Mouse (Mus musculus) cerebellum, postnatal 25 days (tissue): ENCODE measurements around the gene Frmd4b.

Source experiments
- DNase-seq, 2 experiments: peaks; one replicate each; pipeline ENCODE4 v3.0.0; 2021; ENCODE audit warnings: mixed read lengths in 2 of 2

Gene Frmd4b

GRCm38 (mm10) chr6:97617266-97617743 is at the start of gene Frmd4b:
Gene Frmd4b (minus strand): TSS chr6:97617541.
- peak; percentile 69 to 77 for DNase-seq

GRCm38 (mm10) chr6:97666417-97666816 is 49.1 kb upstream of the Frmd4b start:
- DNase-seq = no peak

- DNase-seq = no peak
Measured at GRCm38 (mm10) chr6:97658921-97659320, 41.6 kb upstream of the Frmd4b start.

- DNase-seq = no peak
Measured at GRCm38 (mm10) chr6:97655986-97656385, 38.6 kb upstream of the Frmd4b start.

- no peak for DNase-seq
Measured at GRCm38 (mm10) chr6:97647501-97647900, 30.2 kb upstream of the Frmd4b start.

GRCm38 (mm10) chr6:97623330-97623729 is 6.0 kb upstream of the Frmd4b start:
- no peak for DNase-seq

DNA sequence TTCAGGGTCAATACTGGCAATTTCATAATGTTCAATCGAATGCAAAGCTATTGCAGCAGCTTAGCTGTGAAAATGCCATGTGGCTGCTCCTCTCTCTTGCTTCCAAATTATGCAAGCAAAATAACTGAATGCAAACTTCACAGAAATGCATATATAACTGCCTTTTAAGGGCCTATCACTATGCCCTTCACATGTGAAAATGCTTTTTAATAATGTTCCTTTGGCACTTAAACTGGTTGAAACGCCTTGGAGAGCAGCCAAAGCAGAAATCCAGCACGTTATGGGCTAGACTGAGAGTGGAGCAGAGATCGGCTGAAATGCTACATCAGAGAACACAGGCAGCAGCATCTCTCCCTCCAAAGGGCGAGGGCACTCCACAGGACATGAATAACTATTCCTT is 4.9 kb upstream of the Frmd4b start:
- DNase-seq = no peak

- DNase-seq = no peak
Measured at GRCm38 (mm10) chr6:97617774-97618173, 433 bp upstream of the Frmd4b start.

GRCm38 (mm10) chr6:97616658-97617265 is 579 bp downstream of the Frmd4b start:
- DNase-seq = peak; percentile 47 to 66

DNA sequence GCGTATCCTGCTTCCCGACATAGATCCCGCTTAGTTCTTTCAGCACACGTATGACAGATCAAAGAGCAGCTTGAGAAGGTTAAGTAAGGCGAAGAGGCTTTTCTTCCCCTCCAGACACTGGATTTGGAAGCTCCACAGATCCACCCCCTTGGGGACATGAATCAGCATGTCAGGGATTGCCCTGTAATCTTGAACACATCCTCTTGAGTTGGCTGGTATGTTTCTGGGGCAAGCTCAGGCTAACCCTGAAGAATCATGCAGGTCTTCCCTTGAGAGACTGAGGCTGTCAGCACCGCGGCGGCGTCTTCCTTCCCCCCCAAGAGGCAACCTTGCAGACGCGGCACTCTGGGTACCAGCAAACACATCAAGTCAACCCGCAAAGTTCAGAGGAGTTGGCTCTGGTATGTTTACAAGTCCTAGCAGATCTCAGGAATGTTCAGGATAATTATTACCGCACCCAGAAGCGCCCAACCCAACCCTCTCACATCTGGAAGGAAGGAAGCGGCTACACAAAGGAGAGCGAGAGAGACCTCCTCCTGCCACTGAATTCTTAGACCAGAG is 1.4 kb downstream of the Frmd4b start:
- DNase-seq = no peak

DNA sequence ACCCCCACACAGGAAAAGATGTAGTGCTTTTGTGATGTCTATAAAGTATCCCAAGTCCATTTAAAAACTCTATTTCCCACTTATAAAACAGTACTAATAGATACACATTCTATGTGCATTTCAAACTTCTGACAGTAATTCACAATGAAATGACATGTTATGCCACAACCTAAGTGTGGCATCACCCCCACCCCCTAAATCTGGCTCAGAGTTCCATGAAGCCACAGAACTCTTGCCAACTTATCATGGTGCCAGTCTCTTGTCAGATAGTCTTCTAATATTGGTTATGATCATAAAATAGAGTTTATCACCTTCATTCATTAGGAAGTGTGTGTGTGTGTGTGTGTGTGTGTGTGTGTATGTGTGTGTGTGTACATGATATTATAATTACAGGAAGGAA is 3.2 kb downstream of the Frmd4b start:
- DNase-seq = no peak

DNA sequence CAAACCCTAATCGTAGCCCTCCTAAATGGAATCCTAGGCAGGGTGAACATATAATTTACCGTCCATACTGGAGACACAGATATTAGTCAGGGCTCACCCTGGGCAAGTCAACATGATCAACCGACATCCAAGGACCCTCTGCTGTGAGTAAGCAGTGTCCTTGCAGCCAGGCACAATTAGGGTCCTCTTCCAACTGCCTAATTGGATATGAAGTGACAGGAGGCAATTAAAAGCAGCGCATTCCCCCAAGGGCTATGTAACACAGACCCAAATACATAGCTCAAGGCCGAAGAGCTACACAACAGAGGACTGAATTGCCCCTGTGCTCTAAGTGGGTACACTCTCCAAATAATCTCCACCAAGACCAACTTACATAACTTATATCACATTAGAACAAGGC is 4.5 kb downstream of the Frmd4b start:
- no peak for DNase-seq

DNA sequence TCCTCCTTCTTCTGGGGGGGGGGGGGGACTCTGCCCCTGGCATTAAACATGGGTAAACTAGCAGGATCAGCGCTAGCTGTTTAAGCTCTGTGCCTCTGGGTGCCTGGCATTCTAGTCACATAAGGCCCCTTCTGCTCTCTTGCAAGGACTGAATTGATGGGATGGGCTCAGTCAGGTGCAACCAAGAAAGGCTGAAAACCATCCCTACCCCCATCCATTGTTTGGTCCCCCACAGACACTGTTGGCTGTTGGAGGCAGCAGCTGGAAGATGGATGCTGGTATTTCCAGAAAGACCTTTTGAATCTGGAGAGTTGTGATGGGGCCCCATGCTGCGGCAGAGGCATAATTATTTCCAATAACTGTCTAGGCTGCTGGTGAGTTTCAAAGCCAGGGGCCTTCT is 7.3 kb downstream of the Frmd4b start:
- DNase-seq = no peak

GRCm38 (mm10) chr6:97607646-97608045 is 9.7 kb downstream of the Frmd4b start:
- no peak for DNase-seq

GRCm38 (mm10) chr6:97595218-97595617 is 22.1 kb downstream of the Frmd4b start:
- DNase-seq = no peak

DNA sequence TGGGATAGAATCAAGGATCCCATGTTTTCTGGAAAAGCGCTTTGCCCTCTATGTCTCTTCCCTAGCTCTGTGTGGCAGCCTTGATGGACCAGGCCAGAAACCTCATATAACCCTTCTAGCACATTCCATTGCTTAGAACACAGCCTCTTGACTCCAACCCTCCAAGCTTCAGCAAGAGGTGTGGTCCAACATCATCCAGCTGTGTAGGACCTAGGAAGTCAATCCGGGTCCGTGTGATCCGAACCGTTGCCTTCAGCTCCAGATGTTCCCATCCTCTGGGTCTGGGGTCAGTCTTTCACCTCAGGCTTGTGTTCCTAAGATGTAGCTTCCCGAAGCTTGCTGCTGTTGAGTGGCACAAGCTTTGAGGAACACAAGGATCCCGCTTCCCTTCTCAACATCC is 22.8 kb downstream of the Frmd4b start:
- DNase-seq = no peak

- DNase-seq = no peak
Measured at GRCm38 (mm10) chr6:97590230-97590629, 27.1 kb downstream of the Frmd4b start.

GRCm38 (mm10) chr6:97589581-97589980 is 27.8 kb downstream of the Frmd4b start:
- no peak for DNase-seq

DNA sequence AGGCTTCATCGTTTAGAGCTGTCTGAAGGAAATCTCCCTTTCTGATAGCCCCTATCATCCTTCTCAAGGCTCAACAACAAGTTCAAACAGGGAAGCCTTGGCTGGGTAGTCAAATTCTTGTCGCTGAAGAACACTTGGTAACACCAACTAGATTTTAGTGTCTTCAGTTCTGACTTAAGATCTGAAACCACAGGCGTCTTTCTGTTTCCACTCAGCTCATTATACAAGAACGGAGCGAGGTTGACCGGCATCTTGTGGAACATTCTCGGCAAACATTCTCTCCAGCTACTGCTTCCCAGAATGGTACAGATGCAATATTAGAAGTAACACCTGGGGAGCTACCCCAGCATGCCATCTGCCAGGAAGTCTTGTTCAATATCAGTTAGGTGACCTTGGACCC is 28.3 kb downstream of the Frmd4b start:
- no peak for DNase-seq

DNA sequence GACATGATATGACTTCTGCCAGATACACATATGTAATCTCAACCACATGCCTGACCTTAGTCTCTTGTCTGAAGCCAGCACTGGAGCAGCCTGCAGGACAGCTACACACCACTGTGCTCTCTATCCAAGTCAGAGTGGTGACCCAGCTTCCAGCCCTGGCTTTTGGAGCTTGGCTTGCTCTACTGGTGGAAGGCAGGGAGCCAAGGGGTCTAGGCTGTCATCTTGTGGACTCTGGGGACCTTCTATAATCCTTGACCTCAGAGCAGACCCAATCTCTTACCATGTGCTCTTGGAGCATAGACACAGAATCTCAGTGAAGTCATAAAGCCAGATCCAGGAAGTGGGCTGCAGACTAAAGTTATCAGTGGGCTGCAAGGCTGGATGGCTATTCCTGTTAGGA is 30.7 kb downstream of the Frmd4b start:
- no peak for DNase-seq

DNA sequence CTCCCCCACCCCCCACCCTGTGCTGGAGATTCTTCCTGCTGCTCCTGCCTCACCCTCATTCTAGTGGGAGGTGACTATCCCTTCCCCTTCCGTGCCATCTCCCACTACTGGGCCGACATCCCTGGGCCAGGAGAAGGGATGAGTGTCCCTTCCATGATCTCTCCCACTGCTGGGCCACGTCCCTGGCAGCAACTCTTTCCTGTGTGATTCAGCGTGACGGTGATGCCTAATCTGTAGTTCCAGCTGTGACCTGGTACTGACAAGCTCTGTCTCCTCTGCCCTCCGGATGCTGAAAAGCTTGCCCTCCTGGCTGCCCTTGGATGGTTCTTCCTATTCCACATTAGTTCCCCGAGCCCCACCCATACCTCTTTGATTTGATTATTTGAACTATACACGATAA is 31.3 kb downstream of the Frmd4b start:
- no peak for DNase-seq

- no peak for DNase-seq
Measured at GRCm38 (mm10) chr6:97582748-97583147, 34.6 kb downstream of the Frmd4b start.

DNA sequence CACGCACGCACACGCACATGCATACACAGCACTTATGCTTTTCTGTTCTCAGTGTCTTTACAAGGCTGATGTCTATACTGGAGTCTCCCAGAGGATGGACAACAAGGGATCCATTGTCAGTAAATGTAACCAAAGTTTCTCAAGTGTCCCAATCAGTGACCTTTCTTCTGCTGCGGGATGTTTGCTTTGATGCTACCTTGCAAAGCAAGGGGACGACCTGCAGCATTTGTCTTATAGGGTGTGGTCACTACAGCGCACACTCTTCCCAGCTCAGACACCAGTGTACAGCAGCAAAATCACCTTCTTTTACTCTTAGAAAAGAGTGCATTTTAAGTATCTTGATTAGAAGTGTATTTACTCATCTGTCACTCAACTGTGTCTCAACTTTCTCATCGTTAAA is 35.4 kb downstream of the Frmd4b start:
- no peak for DNase-seq

DNA sequence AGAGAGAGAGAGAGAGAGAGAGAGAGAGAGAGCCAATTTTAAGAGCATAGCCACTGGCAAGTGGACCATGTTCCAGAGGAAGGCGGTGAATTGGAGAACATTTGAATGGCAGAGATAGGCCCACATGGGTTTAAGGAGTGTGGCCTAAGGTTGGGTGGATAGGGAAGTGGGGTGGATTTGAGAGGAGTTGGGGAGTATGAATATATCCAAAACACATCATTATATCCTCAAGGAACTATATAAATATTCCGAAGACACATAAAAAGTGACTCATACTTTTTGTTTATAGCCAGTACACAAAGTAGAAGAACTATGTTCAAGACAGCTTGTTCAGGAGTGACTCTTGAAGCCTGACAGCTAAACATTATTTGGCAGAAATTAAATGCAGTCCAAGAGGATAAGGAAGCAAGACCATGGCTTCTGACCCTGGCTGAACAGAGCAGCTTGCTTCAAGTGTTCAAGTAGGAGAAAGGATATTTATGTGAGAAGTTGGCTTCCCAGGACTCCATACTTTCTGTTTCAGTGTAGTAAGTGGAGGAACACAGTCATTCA is 36.8 kb downstream of the Frmd4b start:
- DNase-seq = no peak

GRCm38 (mm10) chr6:97579704-97580103 is 37.6 kb downstream of the Frmd4b start:
- no peak for DNase-seq
